Mouse (Mus musculus): Measurements from ENCODE around the gene Thpo. TPM values are rescaled to one million over a fixed set of nuclear protein-coding genes. Genes with fewer than 3 reads are reported as not detected.

The Thpo gene
- polyA plus RNA-seq, 1 experiment from 2014 or later: 0.54 TPM

DNA sequence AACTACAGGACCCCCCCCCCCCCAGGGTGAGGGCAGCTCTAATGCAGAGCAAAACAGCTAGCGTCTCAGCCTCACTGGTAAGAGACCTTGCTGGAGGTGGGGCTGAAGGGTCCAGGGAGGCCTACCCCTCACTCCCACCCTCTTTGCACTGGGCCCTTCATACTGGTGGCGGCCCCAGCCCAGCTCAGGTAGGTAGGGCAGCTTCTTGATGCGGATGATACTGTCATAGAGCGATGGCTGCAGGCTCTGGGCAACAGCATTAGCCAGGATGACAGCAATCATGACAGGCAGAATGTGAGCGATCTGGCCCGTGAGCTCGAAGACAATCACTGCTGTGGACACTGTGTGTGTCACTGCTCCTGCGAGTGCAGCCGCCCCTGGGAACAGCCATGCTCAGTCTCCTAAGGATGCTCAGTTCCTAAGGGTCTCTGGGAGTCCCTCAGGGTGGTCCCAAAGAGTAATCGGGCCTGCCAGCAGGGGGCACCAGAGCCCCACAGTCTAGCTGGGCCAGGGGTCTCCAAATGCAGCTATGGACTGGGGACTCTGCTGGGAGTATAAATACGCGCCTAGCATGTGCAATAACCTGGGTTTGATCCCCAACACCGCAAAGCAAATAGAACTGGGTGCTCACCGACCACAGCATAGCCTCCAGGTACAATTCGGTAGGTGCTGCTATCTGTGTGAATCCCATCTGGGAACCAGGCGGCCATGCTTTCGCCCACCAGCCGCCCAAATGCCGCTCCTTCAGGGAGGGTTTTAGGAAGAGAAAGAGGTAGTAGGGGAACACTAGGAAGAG is 25.2 kb downstream of the Thpo start:
- Histone ChIP-seq H3K9me3 (replicated peaks) (no peaks in the 10 kb centered on the region), H3K4me1 (peaks cover 9% of the 10 kb centered on the region), H3K27me3 (ENCODE audit: low read depth, poor library complexity, severe bottlenecking) (0 out of 2 replicates have a peak, but pooled peaks cover 6% of the 10 kb centered on the region), H3K36me3 (peaks cover 96% of the 10 kb centered on the region), H3K27ac (0 out of 2 replicates have a peak overlapping the region, but pooled peaks have one; percentile 30), H3K4me3 (no peak overlapping the region)
- WGBS: 75% methylated on average over 19 of the region's 19 CpGs
- peak; percentile 88 for DNase-seq (ENCODE audit: low spot score)

DNA sequence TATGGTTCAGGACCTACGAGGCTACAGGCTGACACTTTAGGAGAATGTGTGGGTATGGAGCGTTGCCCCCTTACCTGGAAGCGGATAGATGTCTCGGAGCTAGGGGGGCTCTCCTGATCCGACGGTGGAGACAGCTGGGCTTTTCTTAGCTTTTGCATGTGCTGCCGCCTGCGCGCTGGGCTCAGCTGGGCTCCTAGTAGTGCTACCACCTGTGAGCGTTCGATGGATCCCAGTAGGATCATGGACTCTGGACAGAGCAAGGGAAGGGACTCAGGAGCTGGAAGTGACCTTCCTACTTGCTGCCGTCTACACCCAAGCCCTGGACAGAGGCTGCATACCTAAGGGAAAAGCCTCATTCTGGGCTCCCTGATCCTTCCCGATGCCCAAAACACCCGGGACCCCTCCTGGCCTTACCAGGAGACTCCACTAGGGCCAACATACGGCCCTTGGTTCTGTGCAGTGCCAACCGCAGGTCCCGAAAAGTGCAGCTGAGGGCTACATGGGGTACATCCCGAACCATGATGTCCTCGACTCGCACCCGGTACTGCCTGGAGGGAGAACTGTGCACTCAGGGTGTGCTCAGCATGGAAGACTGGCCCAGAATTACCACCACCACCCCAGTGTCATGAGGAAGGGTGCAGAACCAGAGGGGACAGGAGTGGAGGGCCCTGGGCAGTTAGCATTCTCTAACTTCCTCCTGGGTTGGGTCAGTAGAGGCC is 25.9 kb downstream of the Thpo start:
- 93% methylated on average over 21 of the region's 21 CpGs for WGBS
- H3K36me3 ChIP-seq: peaks cover 97% of the 10 kb centered on the region

DNA sequence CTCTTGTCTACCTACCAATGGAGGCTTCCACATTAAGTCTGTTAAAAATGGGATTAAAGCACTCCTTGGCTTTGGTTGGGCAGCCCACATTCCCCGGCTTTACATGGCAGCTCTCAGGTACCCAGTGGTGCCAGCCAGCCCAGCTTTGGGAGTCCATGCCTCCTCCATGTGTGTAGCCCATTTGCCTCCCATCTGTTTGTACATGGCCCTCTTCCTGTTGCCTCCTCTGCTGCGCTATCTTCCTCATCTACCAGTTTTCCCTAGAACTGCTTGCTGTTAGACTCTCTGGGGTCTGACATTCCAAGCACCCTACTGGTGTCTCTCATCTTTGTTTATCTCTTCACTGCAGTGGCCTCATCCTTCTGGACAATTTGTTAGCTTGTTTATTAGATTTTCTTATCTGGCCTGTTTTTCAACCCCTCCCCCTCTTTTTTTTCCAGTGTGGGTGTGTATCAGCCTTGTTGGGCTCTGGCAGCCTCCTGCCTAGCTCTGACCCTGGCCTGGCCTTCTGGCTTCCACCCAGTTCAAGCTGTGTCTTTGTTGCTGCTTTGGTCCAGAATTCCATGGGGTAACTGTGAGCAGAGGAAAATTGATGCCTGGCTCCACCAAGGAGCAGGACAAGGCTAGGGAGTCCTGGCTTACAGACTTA is 27.8 kb downstream of the Thpo start:
- H3K27me3 ChIP-seq (ENCODE audit: low read depth, poor library complexity, severe bottlenecking): no peaks in the 10 kb centered on the region
- H3K36me3 ChIP-seq: peaks cover 83% of the 10 kb centered on the region
- peaks cover 16% of the 10 kb centered on the region for H3K4me1 ChIP-seq
- H3K4me3 ChIP-seq: no peak overlapping the region
- 91% methylated on average over 2 of the region's 2 CpGs for WGBS
- no peaks in the 10 kb centered on the region for H3K9me3 ChIP-seq (replicated peaks)
- no peak overlapping the region for H3K27ac ChIP-seq
- no peak for DNase-seq (ENCODE audit: low spot score)

More for the DNA sequence above, 25.9 kb downstream of the Thpo start:
- H3K27me3 ChIP-seq (ENCODE audit: low read depth, poor library complexity, severe bottlenecking): 0 out of 2 replicates have a peak, but pooled peaks cover under 1% of the 10 kb centered on the region
- H3K4me3 ChIP-seq: no peak overlapping the region
- 0 out of 2 replicates have a peak overlapping the region, but pooled peaks have one; percentile 30 for H3K27ac ChIP-seq
- 0 out of 2 replicates have a peak, but pooled peaks cover under 1% of the 10 kb centered on the region for H3K4me1 ChIP-seq
- no peaks in the 10 kb centered on the region for H3K9me3 ChIP-seq (replicated peaks)
- no peak for DNase-seq (ENCODE audit: low spot score)

DNA sequence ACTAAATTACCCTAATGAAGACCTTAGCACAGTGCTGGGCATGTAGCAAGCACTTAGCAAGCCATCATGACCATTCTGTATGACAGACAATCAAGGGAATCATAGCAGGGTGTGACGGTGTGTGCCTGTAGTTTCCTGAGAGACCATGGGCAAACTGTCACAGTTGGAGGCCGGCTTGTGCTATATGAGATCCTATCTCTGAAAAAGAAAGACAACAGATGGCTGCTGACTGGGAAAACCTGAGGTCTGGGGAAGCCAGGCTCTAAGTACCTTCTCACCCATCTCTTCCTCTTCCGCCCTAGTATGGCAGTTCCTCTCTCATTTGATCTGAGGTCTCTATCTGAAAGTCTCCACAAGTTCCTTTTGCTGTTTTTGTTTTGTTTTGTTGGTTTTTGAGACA is 28.5 kb downstream of the Thpo start:
- no peaks in the 10 kb centered on the region for H3K9me3 ChIP-seq (replicated peaks)
- H3K36me3 ChIP-seq: peaks cover 75% of the 10 kb centered on the region
- no peaks in the 10 kb centered on the region for H3K27me3 ChIP-seq (ENCODE audit: low read depth, poor library complexity, severe bottlenecking)
- 89% methylated on average over 3 of the region's 3 CpGs for WGBS
- H3K4me1 ChIP-seq: peaks cover 22% of the 10 kb centered on the region
- no peak for DNase-seq (ENCODE audit: low spot score)
- no peak overlapping the region for H3K4me3 ChIP-seq
- H3K27ac ChIP-seq: no peak overlapping the region

DNA sequence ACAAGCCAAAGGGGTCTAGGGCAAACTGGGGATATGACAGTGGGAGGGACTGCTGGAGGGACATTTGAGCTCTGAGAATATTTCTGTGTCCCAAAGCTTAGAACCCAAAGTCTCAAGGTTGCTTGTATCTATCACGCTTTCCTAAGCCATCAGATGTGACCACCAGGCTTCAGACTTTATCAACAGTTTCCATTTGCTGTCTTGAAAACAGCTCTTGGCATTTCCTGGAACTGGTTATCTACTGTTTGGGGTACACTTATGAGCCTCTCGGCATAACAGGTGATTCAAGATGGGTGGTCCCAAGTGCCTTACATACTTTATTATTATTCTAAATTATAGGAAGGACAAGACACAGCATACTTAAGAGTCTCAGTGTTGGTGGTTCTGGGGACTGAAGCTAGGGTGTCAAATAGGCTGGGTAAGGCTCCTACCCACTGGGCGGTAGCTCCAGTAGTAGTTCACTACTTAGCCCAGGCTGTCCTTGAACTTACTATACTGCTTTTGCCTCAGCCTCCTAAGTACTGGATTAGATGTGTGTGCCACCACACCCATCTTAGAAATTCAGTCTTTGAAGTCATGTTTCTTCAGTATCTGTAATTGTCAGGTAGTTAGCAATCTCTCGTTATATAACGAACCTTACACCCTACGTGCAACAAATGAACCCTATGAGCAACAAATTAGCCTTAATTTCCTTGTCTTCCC is 30.5 kb downstream of the Thpo start:
- peaks cover 39% of the 10 kb centered on the region for H3K4me1 ChIP-seq
- no peak for DNase-seq (ENCODE audit: low spot score)
- no peaks in the 10 kb centered on the region for H3K9me3 ChIP-seq (replicated peaks)
- WGBS: 92% methylated on average over 6 of the region's 6 CpGs
- no peak overlapping the region for H3K4me3 ChIP-seq
- H3K27me3 ChIP-seq (ENCODE audit: low read depth, poor library complexity, severe bottlenecking): 0 out of 2 replicates have a peak, but pooled peaks cover under 1% of the 10 kb centered on the region
- H3K27ac ChIP-seq: no peak overlapping the region
- H3K36me3 ChIP-seq: peaks cover 56% of the 10 kb centered on the region

DNA sequence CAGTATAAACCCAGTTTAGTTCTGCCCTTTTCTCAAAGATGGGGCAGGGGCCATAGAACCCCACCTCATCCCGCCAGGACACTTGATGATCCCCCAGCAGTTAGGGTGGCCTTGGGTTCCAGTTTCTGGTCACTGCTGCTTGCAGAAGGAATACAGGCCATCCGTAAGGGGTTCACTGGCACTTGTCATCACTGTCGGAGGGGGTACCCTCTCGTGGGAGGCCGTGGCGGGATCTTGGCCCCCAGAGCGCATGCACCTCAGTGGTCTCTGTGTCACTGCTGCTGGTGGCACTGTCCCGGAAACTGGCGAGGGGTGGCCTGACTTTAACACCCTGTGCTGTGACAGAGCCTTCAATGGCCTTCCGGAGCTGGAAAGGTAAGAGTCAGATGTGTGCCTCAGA is 31.2 kb downstream of the Thpo start:
- H3K9me3 ChIP-seq (replicated peaks): no peaks in the 10 kb centered on the region

DNA sequence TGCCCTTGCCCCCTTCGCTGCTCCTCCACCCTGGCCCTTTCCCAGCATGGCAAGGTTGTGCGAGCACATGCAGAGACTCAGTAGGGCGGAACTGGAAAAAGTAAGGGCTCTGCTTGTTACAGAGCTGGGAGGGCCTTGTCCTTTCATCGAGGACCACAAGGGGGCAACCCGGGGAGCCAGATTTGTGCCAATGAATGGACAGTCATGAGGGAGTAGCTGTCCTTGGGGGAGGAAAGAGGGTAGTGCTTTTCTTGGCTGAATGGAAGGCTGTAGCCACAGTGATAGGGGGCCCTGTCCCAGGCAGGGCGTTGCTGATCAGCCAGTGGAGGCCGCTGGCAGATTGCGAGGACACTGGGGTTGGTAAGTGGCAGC is 31.8 kb downstream of the Thpo start:
- peaks cover 42% of the 10 kb centered on the region for H3K36me3 ChIP-seq
- DNase-seq (ENCODE audit: low spot score): peak; percentile 80
- H3K27ac ChIP-seq: peak overlapping the region; percentile 84
- H3K9me3 ChIP-seq (replicated peaks): no peaks in the 10 kb centered on the region
- 14% methylated on average over 8 of the region's 8 CpGs for WGBS
- H3K4me3 ChIP-seq: peak overlapping the region; percentile 24; the same call in 1 of the 2 replicates
- 0 out of 2 replicates have a peak, but pooled peaks cover 6% of the 10 kb centered on the region for H3K27me3 ChIP-seq (ENCODE audit: low read depth, poor library complexity, severe bottlenecking)
- H3K4me1 ChIP-seq: peaks cover 39% of the 10 kb centered on the region

More for the DNA sequence above, 31.2 kb downstream of the Thpo start:
- Histone ChIP-seq H3K36me3 (peaks cover 48% of the 10 kb centered on the region), H3K27ac (no peak overlapping the region), H3K27me3 (ENCODE audit: low read depth, poor library complexity, severe bottlenecking) (0 out of 2 replicates have a peak, but pooled peaks cover 6% of the 10 kb centered on the region), H3K4me1 (peaks cover 39% of the 10 kb centered on the region), H3K4me3 (no peak overlapping the region)
- 96% methylated on average over 10 of the region's 10 CpGs for WGBS
- DNase-seq (ENCODE audit: low spot score): no peak

DNA sequence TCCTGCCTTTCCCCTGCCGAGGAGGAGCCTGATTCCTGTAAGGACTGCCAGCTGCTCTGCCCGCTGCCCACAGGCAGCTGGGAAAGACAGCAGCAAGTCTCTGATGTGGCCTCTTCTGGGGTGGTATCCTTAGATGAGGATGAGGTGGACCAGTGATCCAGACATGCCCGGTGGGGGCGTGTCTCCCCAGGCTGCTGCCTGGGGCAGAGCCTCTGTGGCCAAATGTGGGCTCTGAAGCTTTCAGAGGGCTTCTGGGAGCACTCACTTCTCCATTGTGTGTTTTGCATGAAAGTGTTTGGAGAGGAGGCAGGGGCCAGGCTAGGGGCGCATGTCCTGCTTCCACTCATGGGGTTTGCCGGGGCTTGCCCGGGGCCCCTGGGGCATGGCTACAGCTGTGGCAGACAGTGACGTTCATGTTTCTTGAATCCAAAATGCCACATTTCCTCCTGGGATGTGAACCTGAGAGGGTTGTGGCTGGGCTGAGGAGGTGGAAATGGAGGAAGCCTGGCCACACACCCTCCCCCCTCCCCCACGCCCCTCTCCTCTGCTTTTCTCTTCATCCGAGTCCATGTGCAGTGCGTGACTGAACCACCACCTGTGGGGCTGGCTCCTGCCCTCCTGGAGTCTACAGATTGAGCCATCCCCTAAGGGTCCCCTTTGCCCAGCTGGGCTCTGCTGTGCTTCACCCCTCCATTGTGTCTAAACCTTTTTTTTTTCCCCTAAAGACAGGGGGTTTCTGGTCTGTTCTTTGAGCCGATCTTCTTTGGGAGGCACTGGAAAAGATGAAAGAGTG is 32.4 kb downstream of the Thpo start:
- Histone ChIP-seq H3K9me3 (replicated peaks) (no peaks in the 10 kb centered on the region), H3K4me3 (peak overlapping the region; percentile 24; the same call in 1 of the 2 replicates), H3K27ac (peak overlapping the region; percentile 84), H3K27me3 (ENCODE audit: low read depth, poor library complexity, severe bottlenecking) (0 out of 2 replicates have a peak, but pooled peaks cover 6% of the 10 kb centered on the region), H3K36me3 (peaks cover 37% of the 10 kb centered on the region), H3K4me1 (peaks cover 41% of the 10 kb centered on the region)
- 30% methylated on average over 12 of the region's 12 CpGs for WGBS
- DNase-seq (ENCODE audit: low spot score): no peak

DNA sequence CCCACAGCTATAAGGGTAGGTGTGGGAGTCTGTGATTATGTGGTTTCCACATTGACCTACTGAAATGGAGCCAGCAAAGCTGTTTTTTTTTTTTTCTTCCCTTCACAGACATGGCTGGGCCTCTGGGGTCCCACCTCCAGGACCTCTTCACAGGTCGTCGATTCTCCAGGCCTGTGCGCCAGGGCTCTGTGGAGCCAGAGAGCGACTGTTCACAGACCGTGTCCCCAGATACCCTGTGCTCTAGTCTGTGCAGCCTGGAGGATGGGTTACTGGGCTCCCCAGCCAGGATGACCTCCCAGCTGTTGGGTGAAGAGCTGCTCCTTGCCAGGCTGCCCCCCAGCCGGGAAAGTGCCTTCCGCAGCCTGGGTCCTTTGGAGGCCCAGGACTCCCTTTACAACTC is 33.0 kb downstream of the Thpo start:
- no peak for DNase-seq (ENCODE audit: low spot score)
- Histone ChIP-seq H3K36me3 (peaks cover 30% of the 10 kb centered on the region), H3K27ac (peak overlapping the region; percentile 84), H3K27me3 (ENCODE audit: low read depth, poor library complexity, severe bottlenecking) (peaks cover 6% of the 10 kb centered on the region; the same call in 1 of the 2 replicates), H3K4me3 (0 out of 2 replicates have a peak overlapping the region, but pooled peaks have one; percentile 24), H3K9me3 (replicated peaks) (no peaks in the 10 kb centered on the region), H3K4me1 (peaks cover 47% of the 10 kb centered on the region)
- WGBS: 53% methylated on average over 7 of the region's 7 CpGs

DNA sequence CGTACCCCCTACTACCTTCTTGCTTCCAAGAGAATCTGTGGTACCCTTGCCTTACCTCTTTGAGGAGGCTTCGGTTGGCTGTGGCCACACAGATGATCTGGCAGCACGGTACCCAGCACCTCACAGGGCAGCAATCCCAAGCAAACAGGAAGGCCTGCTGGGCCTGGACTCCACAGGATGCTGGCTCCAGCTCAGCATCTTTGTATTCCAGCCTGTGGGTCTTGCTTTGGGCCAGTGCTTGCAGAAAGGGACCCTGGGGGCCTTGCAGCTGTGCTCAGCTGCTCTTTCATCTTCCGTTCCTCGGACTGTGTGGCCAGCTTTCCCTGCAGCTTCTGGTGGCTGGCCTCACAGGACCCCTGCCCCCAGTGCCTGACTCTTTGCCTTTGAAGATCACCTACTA is 34.3 kb downstream of the Thpo start:
- Histone ChIP-seq H3K27me3 (ENCODE audit: low read depth, poor library complexity, severe bottlenecking) (peaks cover 18% of the 10 kb centered on the region), H3K9me3 (replicated peaks) (no peaks in the 10 kb centered on the region), H3K27ac (peak overlapping the region; percentile 70), H3K4me1 (peaks cover 59% of the 10 kb centered on the region), H3K4me3 (no peak overlapping the region), H3K36me3 (peaks cover 18% of the 10 kb centered on the region)
- 23% methylated on average over 5 of the region's 5 CpGs for WGBS
- no peak for DNase-seq (ENCODE audit: low spot score)

DNA sequence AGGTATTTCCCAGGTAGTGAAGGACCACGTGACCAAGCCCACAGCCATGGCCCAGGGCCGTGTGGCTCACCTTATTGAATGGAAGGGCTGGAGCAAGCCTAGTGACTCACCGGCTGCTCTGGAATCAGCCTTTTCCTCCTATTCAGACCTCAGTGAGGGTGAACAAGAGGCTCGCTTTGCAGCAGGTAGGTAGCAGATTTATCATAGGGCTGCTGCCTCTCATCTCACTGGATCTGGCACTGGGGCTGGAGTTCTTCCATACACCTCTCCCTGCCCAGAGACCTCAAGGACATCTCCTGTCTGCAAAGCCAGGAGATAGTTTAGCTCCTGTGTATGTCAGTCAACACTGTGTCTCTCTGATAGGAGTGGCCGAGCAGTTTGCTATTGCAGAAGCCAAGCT is 35.0 kb downstream of the Thpo start:
- WGBS: 79% methylated on average over 5 of the region's 5 CpGs
- Histone ChIP-seq H3K27ac (0 out of 2 replicates have a peak overlapping the region, but pooled peaks have one; percentile 7), H3K9me3 (replicated peaks) (no peaks in the 10 kb centered on the region), H3K36me3 (peaks cover 11% of the 10 kb centered on the region), H3K4me1 (peaks cover 59% of the 10 kb centered on the region), H3K4me3 (no peak overlapping the region), H3K27me3 (ENCODE audit: low read depth, poor library complexity, severe bottlenecking) (peaks cover 23% of the 10 kb centered on the region)
- DNase-seq (ENCODE audit: low spot score): no peak

Measured in limb, embryonic 10.5 days (tissue).